Mouse (Mus musculus) hindbrain, embryonic 16.5 days (tissue): ENCODE data around the gene Creld2. TPM values are rescaled to one million over a fixed set of nuclear protein-coding genes. Genes with fewer than 3 reads are reported as not detected.
A peak's percentile ranks its signal among the peaks of the same experiment; 100 is the strongest.
"Not testable (repeated sequence)": the region's sequence is repeated elsewhere in the genome, so short reads cannot be mapped to it uniquely, and the experiment has no call there.

Experiments
- ATAC-seq: fragments of 200-750 bp; cut with Nextera tagmentation; 2 replicates; pipeline ENCODE4 v1.8.0; 2017; ENCODE audit warnings: moderate TSS enrichment, moderate library complexity
- H3K27ac ChIP-seq: fragments of 300-500 bp; sonication (generic); 2 replicates; pipeline ENCODE4 v1.5.1; 2014; ENCODE audit warnings: low read depth, mild to moderate bottlenecking, control low read depth, low read length, moderate library complexity
- H3K27me3 ChIP-seq: fragments of 300-500 bp; sonication (generic); replicated peaks from 2 replicates; pipeline ENCODE4 v1.6.1; 2014; ENCODE audit warnings: low read length; ENCODE audit not compliant: control insufficient read depth, insufficient read depth
- H3K36me3 ChIP-seq: fragments of 300-500 bp; sonication (generic); 2 replicates; pipeline ENCODE4 v1.6.1; 2014; ENCODE audit warnings: mild to moderate bottlenecking, low read length, moderate library complexity, mixed read lengths; ENCODE audit not compliant: control insufficient read depth, insufficient read depth
- H3K4me1 ChIP-seq: fragments of 300-500 bp; sonication (generic); 2 replicates; pipeline ENCODE4 v1.6.1; 2014; ENCODE audit warnings: low read depth, low read length; ENCODE audit not compliant: control insufficient read depth, insufficient read depth
- H3K4me2 ChIP-seq: fragments of 300-500 bp; sonication (generic); 2 replicates; pipeline ENCODE4 v1.6.1; 2014; ENCODE audit warnings: mild to moderate bottlenecking, low read length, control low read depth, moderate library complexity
- H3K4me3 ChIP-seq: fragments of 300-500 bp; sonication (generic); 2 replicates; pipeline ENCODE4 v1.5.1; 2014; ENCODE audit warnings: mild to moderate bottlenecking, low read length, control low read depth, moderate library complexity
- H3K9ac ChIP-seq: fragments of 300-500 bp; sonication (generic); 2 replicates; pipeline ENCODE4 v1.6.1; 2014; ENCODE audit warnings: low read depth, mild to moderate bottlenecking, control low read depth, low read length, moderate library complexity
- H3K9me3 ChIP-seq: fragments of 300-500 bp; sonication (generic); 2 replicates; pipeline ENCODE4 v1.6.1; 2014; ENCODE audit warnings: mild to moderate bottlenecking, low read length, moderate library complexity; ENCODE audit not compliant: control insufficient read depth
- WGBS: fragments of 180-500 bp; shearing (Covaris S2); extraction: QIAGEN DNeasy Blood & Tissue Kit; methylation state at CpG from one replicate; pipeline ENCODE4 v1.1.7; 2014; 5-methylcytosine and 5-hydroxymethylcytosine counted together
- polyA plus RNA-seq: library from polyadenylated mRNA; unstranded; fragments of >200 nt; fragmentation: Nextera tagmentation; extraction: Ambion mirVana; gene quantifications from 2 replicates; pipeline ENCODE4 v1.2.1, GENCODE M21; 2015

The Creld2 gene
- polyA plus RNA-seq, 1 experiment from 2014 or later, result 61.9 TPM

GRCm38 (mm10) chr15:88810369-88810768 is 9.1 kb upstream of the Creld2 start:
- ATAC-seq, result no peak
- H3K4me2 ChIP-seq, result no peak overlapping the region
- H3K27ac ChIP-seq, result no peak overlapping the region
- 97% methylated on average over 2 of the region's 2 CpGs for WGBS
- H3K4me3 ChIP-seq, result no peak overlapping the region
- no peak overlapping the region for H3K9ac ChIP-seq
- no peaks in the 10 kb centered on the region for H3K27me3 ChIP-seq
- H3K9me3 ChIP-seq, result no peaks in the 10 kb centered on the region
- H3K36me3 ChIP-seq, result peaks cover 11% of the 10 kb centered on the region
- H3K4me1 ChIP-seq, result no peaks in the 10 kb centered on the region

- WGBS, result 96% methylated on average over 3 of the region's 3 CpGs
- Histone ChIP-seq H3K27me3 (no peaks in the 10 kb centered on the region), H3K4me3 (no peak overlapping the region), H3K27ac (no peak overlapping the region), H3K4me2 (no peak overlapping the region), H3K4me1 (peaks cover under 1% of the 10 kb centered on the region), H3K36me3 (no peaks in the 10 kb centered on the region), H3K9ac (no peak overlapping the region), H3K9me3 (no peaks in the 10 kb centered on the region)
- no peak for ATAC-seq
Observed at GRCm38 (mm10) chr15:88813262-88813661, 6.2 kb upstream of the Creld2 start.

DNA sequence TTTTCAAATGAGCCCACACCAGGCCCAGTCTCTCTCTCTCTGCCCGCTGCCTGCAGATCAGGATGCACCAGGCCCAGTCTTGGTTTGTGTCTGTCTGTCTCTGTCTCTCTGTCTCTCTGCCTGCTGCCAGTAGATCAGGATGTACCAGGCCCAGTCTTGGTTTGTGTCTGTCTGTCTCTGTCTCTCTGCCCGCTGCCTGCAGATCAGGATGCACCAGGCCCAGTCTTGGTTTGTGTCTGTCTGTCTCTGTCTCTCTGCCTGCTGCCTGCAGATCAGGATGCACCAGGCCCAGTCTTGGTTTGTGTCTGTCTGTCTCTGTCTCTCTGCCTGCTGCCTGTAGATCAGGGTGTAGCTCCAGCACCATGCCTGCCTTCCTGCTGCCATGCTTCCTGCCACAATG is 5.6 kb upstream of the Creld2 start:
- not testable (repeated sequence) for H3K27me3 ChIP-seq, H3K9ac ChIP-seq, H3K9me3 ChIP-seq, H3K36me3 ChIP-seq, H3K4me3 ChIP-seq, H3K4me2 ChIP-seq, H3K4me1 ChIP-seq, ATAC-seq, H3K27ac ChIP-seq
- 94% methylated on average over 2 of the region's 2 CpGs for WGBS

- no peak overlapping the region for H3K4me2 ChIP-seq
- WGBS, result 94% methylated on average over 11 of the region's 11 CpGs
Observed at GRCm38 (mm10) chr15:88814411-88815047, 4.9 kb upstream of the Creld2 start.

GRCm38 (mm10) chr15:88815196-88815700 is 4.2 kb upstream of the Creld2 start:
- 91% methylated on average over 6 of the region's 6 CpGs for WGBS
- no peaks in the 10 kb centered on the region for H3K9me3 ChIP-seq
- H3K9ac ChIP-seq, result no peak overlapping the region
- no peak for ATAC-seq
- peaks cover 6% of the 10 kb centered on the region for H3K4me1 ChIP-seq
- no peak overlapping the region for H3K4me3 ChIP-seq
- no peaks in the 10 kb centered on the region for H3K36me3 ChIP-seq
- no peak overlapping the region for H3K27ac ChIP-seq
- no peaks in the 10 kb centered on the region for H3K27me3 ChIP-seq
- H3K4me2 ChIP-seq, result no peak overlapping the region

More at GRCm38 (mm10) chr15:88814411-88815047, 4.9 kb upstream of the Creld2 start:
- Histone ChIP-seq H3K27me3 (no peaks in the 10 kb centered on the region), H3K36me3 (no peaks in the 10 kb centered on the region), H3K4me3 (no peak overlapping the region), H3K4me1 (peaks cover 4% of the 10 kb centered on the region), H3K27ac (no peak overlapping the region), H3K9me3 (no peaks in the 10 kb centered on the region), H3K9ac (no peak overlapping the region)
- ATAC-seq, result no peak

GRCm38 (mm10) chr15:88819906-88820303 is 459 bp downstream of the Creld2 start:
- no peaks in the 10 kb centered on the region for H3K9me3 ChIP-seq
- H3K27ac ChIP-seq, result peak overlapping the region; percentile 68
- no peaks in the 10 kb centered on the region for H3K27me3 ChIP-seq
- under 1% methylated on average over 23 of the region's 23 CpGs for WGBS
- H3K4me3 ChIP-seq, result peak overlapping the region; percentile 91
- H3K4me2 ChIP-seq, result peak overlapping the region; percentile 82
- peaks cover 18% of the 10 kb centered on the region for H3K4me1 ChIP-seq
- ATAC-seq, result no peak
- peaks cover 23% of the 10 kb centered on the region for H3K36me3 ChIP-seq
- peak overlapping the region; percentile 88 for H3K9ac ChIP-seq

DNA sequence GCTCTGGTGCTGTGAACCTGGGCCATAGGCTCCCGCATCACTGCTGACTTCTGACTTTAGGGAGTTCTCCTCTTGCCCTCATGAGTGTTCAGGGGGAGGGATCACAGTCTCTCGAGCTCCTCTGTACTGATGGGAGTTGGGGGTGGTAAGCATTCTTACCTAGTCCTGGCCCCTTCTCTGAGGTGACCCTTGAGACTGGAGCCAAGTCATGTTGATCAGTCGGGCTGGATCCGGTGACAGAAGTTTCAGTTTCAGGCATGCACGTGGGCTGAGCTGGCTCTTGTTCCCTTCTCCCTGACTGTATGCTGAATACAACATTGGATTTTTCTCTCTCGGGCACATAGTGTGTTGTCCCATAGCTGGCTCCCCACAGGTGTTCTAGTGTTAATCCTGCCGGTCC is 2.0 kb downstream of the Creld2 start:
- H3K9ac ChIP-seq, result no peak overlapping the region
- WGBS, result 83% methylated on average over 7 of the region's 7 CpGs
- H3K4me2 ChIP-seq, result no peak overlapping the region
- H3K27ac ChIP-seq, result no peak overlapping the region
- ATAC-seq, result no peak
- peaks cover 18% of the 10 kb centered on the region for H3K4me1 ChIP-seq
- no peaks in the 10 kb centered on the region for H3K9me3 ChIP-seq
- peaks cover 35% of the 10 kb centered on the region for H3K36me3 ChIP-seq
- no peak overlapping the region for H3K4me3 ChIP-seq
- no peaks in the 10 kb centered on the region for H3K27me3 ChIP-seq

- 95% methylated on average over 7 of the region's 7 CpGs for WGBS
- Histone ChIP-seq H3K27me3 (no peaks in the 10 kb centered on the region), H3K27ac (no peak overlapping the region), H3K36me3 (peaks cover 35% of the 10 kb centered on the region), H3K4me3 (no peak overlapping the region), H3K9ac (no peak overlapping the region), H3K4me1 (peaks cover 18% of the 10 kb centered on the region), H3K4me2 (no peak overlapping the region), H3K9me3 (no peaks in the 10 kb centered on the region)
- ATAC-seq, result no peak
Observed at GRCm38 (mm10) chr15:88822513-88822912, 3.1 kb downstream of the Creld2 start.

- Histone ChIP-seq H3K27ac (no peak overlapping the region), H3K4me1 (peaks cover 16% of the 10 kb centered on the region), H3K27me3 (no peaks in the 10 kb centered on the region), H3K4me3 (no peak overlapping the region), H3K36me3 (peaks cover 35% of the 10 kb centered on the region), H3K9me3 (no peaks in the 10 kb centered on the region), H3K4me2 (no peak overlapping the region), H3K9ac (no peak overlapping the region)
- no peak for ATAC-seq
- WGBS, result 89% methylated on average over 5 of the region's 5 CpGs
Observed at GRCm38 (mm10) chr15:88823376-88823775, 3.9 kb downstream of the Creld2 start.
